Mouse (Mus musculus) myocyte (in vitro differentiated cells): ENCODE measurements around the gene Xylt1. TPM values are rescaled to one million over a fixed set of nuclear protein-coding genes. Genes with fewer than 3 reads are reported as not detected.

Experiments used
- H3K27me3 ChIP-seq: one replicate; pipeline ENCODE4 v1.6.1; 2011; ENCODE audit not compliant: control insufficient read depth, insufficient read depth, insufficient read length
- H3K36me3 ChIP-seq: one replicate; pipeline ENCODE4 v1.6.1; 2011; ENCODE audit not compliant: control insufficient read depth, insufficient read depth
- H3K4me2 ChIP-seq: one replicate; pipeline ENCODE4 v1.6.1; 2011; ENCODE audit warnings: low read depth, control low read depth
- H3K4me3 ChIP-seq: one replicate; pipeline ENCODE4 v1.5.1; 2011; ENCODE audit warnings: mild to moderate bottlenecking, control low read depth, moderate library complexity
- H3K79me2 ChIP-seq: one replicate; pipeline ENCODE4 v1.6.1; 2011; ENCODE audit not compliant: control insufficient read depth, insufficient read depth
- H3ac ChIP-seq: one replicate; pipeline ENCODE4 v1.6.1; 2011; ENCODE audit not compliant: control insufficient read depth, insufficient read length
- CEBPB ChIP-seq: IDR thresholded peaks from 2 replicates; pipeline ENCODE4 v1.6.1; 2011; ENCODE audit warnings: mild to moderate bottlenecking, moderate library complexity; ENCODE audit not compliant: poor library complexity, insufficient read depth, severe bottlenecking
- E2F4 ChIP-seq: IDR thresholded peaks from one replicate; pipeline ENCODE4 v1.6.1; 2011; ENCODE audit warnings: mild to moderate bottlenecking, control low read depth, moderate library complexity; ENCODE audit not compliant: insufficient read depth
- MAX ChIP-seq: IDR thresholded peaks from one replicate; pipeline ENCODE4 v1.6.1; 2011; ENCODE audit warnings: low read depth, mild to moderate bottlenecking, control low read depth
- MYOD1 ChIP-seq, 3 experiments: IDR thresholded peaks; one replicate each; pipeline ENCODE4 v1.6.1; 2011; ENCODE audit warnings: control low read depth in 2 of 3, low read depth in 2 of 3, mild to moderate bottlenecking in 2 of 3, moderate library complexity in 1 of 3; ENCODE audit not compliant: insufficient read length in 2 of 3, control insufficient read depth in 1 of 3
- MYOG ChIP-seq, 3 experiments: IDR thresholded peaks; one replicate each; pipeline ENCODE4 v1.6.1; 2011; ENCODE audit warnings: control low read depth in 2 of 3, low read depth in 2 of 3, mild to moderate bottlenecking in 2 of 3; ENCODE audit not compliant: insufficient read length in 2 of 3, control insufficient read depth in 1 of 3, insufficient read depth in 1 of 3
- POLR2A ChIP-seq: IDR thresholded peaks from one replicate; pipeline ENCODE4 v1.6.1; 2011; ENCODE audit warnings: low read depth, mild to moderate bottlenecking, control low read depth, moderate library complexity; ENCODE audit not compliant: insufficient read length
- POLR2AphosphoS2 ChIP-seq: IDR thresholded peaks from one replicate; pipeline ENCODE4 v1.6.1; 2011; ENCODE audit warnings: low read depth, control low read depth; ENCODE audit not compliant: insufficient read length
- REST ChIP-seq: IDR thresholded peaks from one replicate; pipeline ENCODE4 v1.6.1; 2011; ENCODE audit warnings: mild to moderate bottlenecking, control low read depth, moderate library complexity; ENCODE audit not compliant: insufficient read depth, insufficient read length
- SRF ChIP-seq: IDR thresholded peaks from one replicate; pipeline ENCODE4 v1.6.1; 2011; ENCODE audit warnings: low read depth; ENCODE audit not compliant: control insufficient read depth, insufficient read length
- TCF12 ChIP-seq: IDR thresholded peaks from one replicate; pipeline ENCODE4 v1.6.1; 2011; ENCODE audit warnings: mild to moderate bottlenecking, control low read depth; ENCODE audit not compliant: poor library complexity, insufficient read depth, severe bottlenecking
- TCF3 ChIP-seq: IDR thresholded peaks from one replicate; pipeline ENCODE4 v1.6.1; 2011; ENCODE audit warnings: low read depth, control low read depth; ENCODE audit not compliant: insufficient read length
- USF1 ChIP-seq: IDR thresholded peaks from one replicate; pipeline ENCODE4 v1.6.1; 2011; ENCODE audit warnings: low read depth, mild to moderate bottlenecking, control low read depth, moderate library complexity
- polyA plus RNA-seq: library from polyadenylated mRNA; unstranded; fragments of >200 nt; fragmentation: generic; extraction: Trizol; gene quantifications from one replicate; pipeline ENCODE4 v1.2.1, GENCODE M21; 2012; ENCODE audit warnings: missing spikeins

Xylt1 gene
- polyA plus RNA-seq, 1 experiment, result not detected

DNA sequence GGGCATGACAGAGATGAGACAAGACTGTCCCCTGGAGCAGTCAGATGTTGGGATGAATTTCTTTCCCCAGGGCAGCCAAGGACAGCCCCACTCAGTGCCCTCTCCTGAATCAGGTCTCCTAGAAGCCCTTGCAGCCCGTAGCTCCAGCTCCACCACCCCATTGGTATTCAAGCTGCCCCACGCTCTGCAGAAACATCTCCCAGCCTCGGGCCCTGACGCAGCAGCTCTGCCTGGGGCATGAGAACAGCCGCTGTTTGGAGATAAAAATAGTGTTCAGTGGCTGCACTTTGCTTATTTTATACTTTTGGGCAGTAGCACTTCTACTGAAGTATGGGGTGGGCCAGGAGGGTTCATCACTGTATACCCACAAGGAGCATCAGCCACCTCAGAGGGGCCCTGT, 144.9 kb downstream of the Xylt1 start:
- Histone ChIP-seq H3ac (no peak overlapping the region), H3K79me2 (no peaks in the 10 kb centered on the region), H3K4me2 (no peak overlapping the region), H3K4me3 (no peak overlapping the region), H3K27me3 (no peaks in the 10 kb centered on the region), H3K36me3 (no peaks in the 10 kb centered on the region)
- TF ChIP-seq REST (no peak), MAX (no peak), MYOG (IDR thresholded peaks at IDR 0.05; ENCODE audit: control insufficient read depth in 1 of 3, insufficient read depth in 1 of 3, insufficient read length in 2 of 3, low read depth in 2 of 3) (no peak), MYOD1 (IDR thresholded peaks at IDR 0.05; ENCODE audit: control insufficient read depth in 1 of 3, insufficient read length in 2 of 3, low read depth in 2 of 3) (no peak), E2F4 (no peak), POLR2A (no peak), SRF (no peak), TCF12 (no peak), USF1 (no peak), CEBPB (no peak), TCF3 (no peak), POLR2AphosphoS2 (no peak)

GRCm38 (mm10) chr7:117526570-117526969, 145.8 kb downstream of the Xylt1 start:
- Histone ChIP-seq H3K27me3 (no peaks in the 10 kb centered on the region), H3K4me2 (no peak overlapping the region), H3K79me2 (no peaks in the 10 kb centered on the region), H3K36me3 (no peaks in the 10 kb centered on the region), H3K4me3 (no peak overlapping the region), H3ac (no peak overlapping the region)
- TF ChIP-seq E2F4, result no peak
- no peak for TF ChIP-seq POLR2AphosphoS2
- TF ChIP-seq MYOD1 (IDR thresholded peaks at IDR 0.05; ENCODE audit: control insufficient read depth in 1 of 3, insufficient read length in 2 of 3, low read depth in 2 of 3), result no peak
- TF ChIP-seq SRF, result no peak
- no peak for TF ChIP-seq POLR2A
- TF ChIP-seq TCF12, result no peak

GRCm38 (mm10) chr7:117529787-117530655, 149.2 kb downstream of the Xylt1 start:
- TF ChIP-seq REST (no peak), POLR2A (no peak), E2F4 (no peak), USF1 (no peak), TCF12 (no peak), TCF3 (no peak)
- no peaks in the 10 kb centered on the region for H3K79me2 ChIP-seq
- H3ac ChIP-seq, result no peak overlapping the region
- no peaks in the 10 kb centered on the region for H3K27me3 ChIP-seq
- H3K4me2 ChIP-seq, result no peak overlapping the region
- H3K4me3 ChIP-seq, result no peak overlapping the region
- no peaks in the 10 kb centered on the region for H3K36me3 ChIP-seq

DNA sequence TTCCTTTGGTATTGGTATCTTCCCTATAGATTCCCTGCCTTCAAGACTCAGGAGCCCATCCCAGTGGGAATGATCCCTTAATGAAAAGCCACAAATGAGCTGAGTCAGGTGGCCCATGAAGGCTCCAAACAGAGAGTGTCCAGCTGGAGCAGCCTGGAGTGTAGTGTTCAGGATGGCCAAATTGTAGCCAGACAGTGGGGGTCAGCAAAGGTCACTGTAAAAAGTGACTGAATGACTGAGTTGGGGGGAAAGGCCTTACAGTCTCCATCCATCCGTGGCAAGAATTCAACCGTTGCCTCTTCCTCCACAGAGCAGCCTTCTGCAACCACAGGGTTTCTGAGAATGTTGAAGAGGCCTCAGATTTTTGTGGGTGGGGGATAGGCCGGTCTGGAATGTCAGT, 151.9 kb downstream of the Xylt1 start:
- Histone ChIP-seq H3K27me3 (no peaks in the 10 kb centered on the region), H3K4me2 (no peak overlapping the region), H3K4me3 (no peak overlapping the region), H3ac (no peak overlapping the region), H3K79me2 (no peaks in the 10 kb centered on the region), H3K36me3 (no peaks in the 10 kb centered on the region)
- TF ChIP-seq TCF12, result no peak
- TF ChIP-seq E2F4, result no peak
- no peak for TF ChIP-seq MYOG (IDR thresholded peaks at IDR 0.05; ENCODE audit: control insufficient read depth in 1 of 3, insufficient read depth in 1 of 3, insufficient read length in 2 of 3, low read depth in 2 of 3)
- TF ChIP-seq MAX, result no peak
- TF ChIP-seq POLR2A, result no peak
- TF ChIP-seq CEBPB, result no peak

DNA sequence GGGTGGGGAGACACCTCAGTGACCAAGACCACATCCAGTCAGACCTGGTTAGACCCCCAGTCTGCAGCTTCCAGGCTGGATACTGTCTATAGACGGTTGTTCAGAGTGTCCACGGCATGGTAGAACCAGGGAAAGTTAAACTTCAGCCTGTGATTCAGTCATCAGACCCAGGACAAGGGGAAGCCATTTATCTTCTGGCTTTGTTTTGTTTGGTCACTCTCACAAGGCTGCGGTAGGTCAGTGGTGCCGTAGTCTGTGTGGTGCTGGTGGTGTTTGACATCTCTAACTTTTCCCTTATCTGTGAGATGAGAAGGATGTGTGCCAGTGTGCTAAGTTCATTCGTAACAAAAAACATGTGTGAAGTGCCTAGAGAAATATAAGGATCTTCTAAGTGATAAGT, 152.4 kb downstream of the Xylt1 start:
- Histone ChIP-seq H3ac (no peak overlapping the region), H3K4me2 (no peak overlapping the region), H3K79me2 (no peaks in the 10 kb centered on the region), H3K36me3 (no peaks in the 10 kb centered on the region), H3K27me3 (no peaks in the 10 kb centered on the region), H3K4me3 (no peak overlapping the region)
- TF ChIP-seq MYOD1 (IDR thresholded peaks at IDR 0.05; ENCODE audit: control insufficient read depth in 1 of 3, insufficient read length in 2 of 3, low read depth in 2 of 3) (no peak), MAX (no peak)
